Mouse (Mus musculus): ENCODE measurements at regions not wholly inside any gene's neighbourhood (a gene's known extent, or its start where the extent isn't known, plus 50 kb on each side); places are given as distances from the start of the nearest gene placed in this dataset.

- TF ChIP-seq CTCF (IDR thresholded peaks at IDR 0.05; ENCODE audit: low read depth, low read length) (no peak), POLR2A (IDR thresholded peaks at IDR 0.05; ENCODE audit: extremely low read depth, insufficient read depth, low read length) (no peak)
These were observed 166.8 kb upstream of the Spdye4c start for GRCm38 (mm10) chr2:128424236-128424635.
